Mouse (Mus musculus): ENCODE data around the gene Cckbr. TPM values are rescaled to one million over a fixed set of nuclear protein-coding genes. Genes with fewer than 3 reads are reported as not detected.

Gene Cckbr
- total RNA-seq, 4 experiments from 2014 or later = not detected

DNA sequence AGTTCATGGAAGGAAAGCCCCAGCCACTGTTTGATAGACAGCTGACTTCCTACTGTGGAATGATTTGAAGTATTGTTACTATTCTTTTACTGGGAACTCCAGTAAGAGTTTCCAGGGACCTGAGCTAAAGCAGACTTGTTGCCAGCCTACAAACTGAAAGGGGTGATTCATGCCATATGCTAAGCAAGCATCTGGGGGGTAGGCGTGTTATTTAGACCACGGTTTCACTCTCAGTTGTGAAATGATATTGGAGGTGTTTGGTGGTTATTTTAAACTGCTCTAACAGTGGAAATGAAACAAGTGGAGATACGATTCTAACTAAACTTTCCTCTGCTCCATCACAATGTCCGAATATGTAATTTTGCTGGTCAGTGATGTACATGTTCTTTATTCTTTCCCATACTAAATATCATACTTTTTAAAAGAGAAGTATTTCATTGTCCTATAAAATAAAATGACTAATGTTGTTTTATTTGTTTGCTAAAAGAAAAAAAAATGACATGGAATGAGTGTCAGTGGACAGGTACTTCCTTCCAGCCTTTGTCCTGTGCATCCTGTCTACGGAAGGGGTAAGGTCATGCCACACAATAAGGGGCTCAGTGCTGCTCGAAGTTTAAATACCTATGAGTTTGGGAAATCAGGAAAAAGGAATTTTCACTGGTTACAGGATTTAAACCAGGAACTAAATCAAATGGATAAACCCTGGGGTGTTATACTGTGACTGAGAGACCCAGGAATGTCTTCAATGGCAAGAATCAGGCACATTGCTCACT, 61.8 kb downstream of the Cckbr start:
- DNase-seq (ENCODE audit: low spot score in 2 of 2) = no peak

DNA sequence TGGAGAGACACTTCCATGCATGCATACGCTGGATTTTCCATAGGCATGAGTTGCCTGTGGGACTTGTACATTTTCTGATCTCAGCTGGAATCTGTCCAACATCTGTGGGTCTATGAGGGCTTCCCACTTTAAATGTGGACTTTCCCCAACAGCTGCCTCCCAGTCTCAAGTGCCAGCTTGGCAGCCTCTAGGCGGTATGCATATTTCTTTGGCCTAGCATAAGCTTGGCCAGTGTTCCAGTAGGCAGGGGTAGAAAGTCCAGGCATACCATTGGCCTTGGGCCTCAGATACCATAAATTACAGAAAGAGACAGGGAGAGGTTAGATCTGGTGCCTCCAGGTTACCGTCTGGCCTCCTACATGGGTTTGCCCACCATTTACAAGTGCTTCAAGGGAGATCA, 72.3 kb downstream of the Cckbr start:
- no peak for DNase-seq (ENCODE audit: low spot score in 2 of 2)

DNA sequence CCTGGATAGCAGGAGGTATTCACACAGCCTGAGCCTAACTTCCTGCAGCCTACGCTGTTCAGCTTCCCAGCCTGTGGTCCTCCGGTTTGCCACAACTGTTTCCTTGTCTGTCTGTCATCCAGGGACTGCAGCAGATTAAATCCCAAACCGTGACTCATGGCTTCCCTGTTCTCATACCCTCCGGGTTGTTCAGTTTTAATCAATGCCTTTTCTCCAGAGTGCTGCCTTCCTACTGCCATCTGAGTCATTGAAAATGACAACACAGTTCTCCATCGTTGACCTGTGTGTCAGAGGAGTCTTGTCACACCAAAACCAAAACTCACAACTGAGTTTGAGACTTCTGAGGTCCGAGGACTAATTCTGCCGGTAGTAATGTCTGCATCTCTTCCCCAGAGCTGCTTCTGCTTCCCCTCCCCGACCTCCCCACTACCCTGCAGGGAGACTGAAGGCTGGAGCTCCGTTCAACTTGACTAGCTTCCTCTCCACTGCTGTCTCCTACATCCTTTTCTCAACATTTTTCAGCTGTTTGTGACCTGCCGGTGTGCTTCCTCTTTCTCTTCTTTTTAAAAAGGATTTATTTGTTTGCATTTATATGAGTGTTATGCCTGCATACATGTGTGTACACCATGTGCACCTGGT, 73.4 kb downstream of the Cckbr start:
- DNase-seq (ENCODE audit: low spot score in 2 of 2) = no peak

DNA sequence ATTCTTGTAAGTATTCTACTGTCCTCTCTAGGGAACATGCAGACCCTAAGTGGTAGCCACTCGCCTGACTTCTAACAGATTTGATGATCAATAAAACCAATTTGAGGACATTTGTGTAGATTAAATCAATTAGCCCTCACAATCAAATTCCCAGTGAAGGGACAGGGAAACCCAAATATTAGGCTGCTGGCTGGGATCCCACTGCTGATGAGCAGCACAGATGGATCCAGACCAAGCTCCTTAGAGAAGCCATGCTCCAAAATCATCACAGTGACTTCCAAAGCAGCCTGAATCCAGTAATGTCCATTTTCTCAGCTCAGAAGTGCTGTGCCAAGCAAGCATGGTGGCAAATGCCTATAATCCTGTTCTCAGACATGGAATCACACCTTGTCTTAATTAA, 74.1 kb downstream of the Cckbr start:
- DNase-seq (ENCODE audit: low spot score in 2 of 2) = no peak

DNA sequence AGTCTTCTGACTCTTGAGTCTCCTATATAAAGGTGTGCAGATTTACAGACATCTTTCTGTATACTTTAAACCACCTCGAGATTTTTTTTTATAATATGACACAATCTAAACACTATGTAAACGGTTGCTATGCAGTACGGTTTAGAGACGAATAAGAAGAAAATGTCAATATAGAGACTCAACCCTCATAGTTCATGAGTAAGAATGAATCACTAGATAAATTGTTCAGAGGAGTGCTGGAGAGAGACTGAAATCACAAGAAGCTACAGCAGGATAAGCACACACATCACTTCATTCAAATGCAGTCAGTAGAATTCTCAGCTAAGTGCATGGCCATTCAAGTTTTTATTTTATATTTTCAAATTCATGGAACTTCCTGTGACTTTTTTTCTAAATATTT, 76.5 kb downstream of the Cckbr start:
- DNase-seq (ENCODE audit: low spot score in 2 of 2) = no peak

DNA sequence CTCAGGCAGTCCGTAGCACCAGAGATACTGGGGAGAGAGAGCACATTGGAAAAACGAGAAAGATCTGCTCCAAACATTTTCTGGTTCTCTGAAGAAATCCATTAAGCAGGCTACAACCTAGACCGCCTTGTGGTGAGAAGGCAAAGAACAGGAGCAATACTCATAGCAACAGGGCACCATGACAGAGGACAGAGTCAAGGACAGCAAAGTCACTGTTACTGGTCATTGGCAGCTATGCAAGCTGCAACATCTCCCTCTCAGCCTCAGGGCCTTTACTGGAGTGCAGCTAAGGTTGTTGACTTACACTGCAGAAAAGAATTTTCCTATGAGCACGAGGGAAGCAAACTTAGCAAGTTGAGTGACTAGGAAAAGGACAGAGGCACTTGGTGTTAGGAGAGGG, 81.7 kb downstream of the Cckbr start:
- no peak for DNase-seq (ENCODE audit: low spot score in 2 of 2)

DNA sequence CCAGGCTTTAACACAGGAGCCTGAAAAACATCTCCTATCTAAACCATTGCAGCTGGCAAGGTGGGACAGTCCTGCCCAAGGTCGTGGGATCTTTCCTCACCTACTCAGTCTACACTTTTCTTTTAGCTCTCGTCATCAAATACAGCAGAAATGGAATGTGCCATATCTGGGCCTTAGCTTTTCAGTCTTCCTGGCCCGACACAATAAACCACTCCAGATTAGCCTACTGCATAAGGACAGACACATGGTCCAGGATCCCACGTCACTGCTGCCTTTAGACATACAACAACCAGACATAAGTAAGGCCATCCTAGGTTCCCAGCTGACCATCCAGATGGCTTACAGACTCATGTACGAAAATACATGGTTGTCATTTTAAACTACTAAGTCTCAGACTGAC, 84.6 kb downstream of the Cckbr start:
- DNase-seq (ENCODE audit: low spot score in 2 of 2) = no peak

DNA sequence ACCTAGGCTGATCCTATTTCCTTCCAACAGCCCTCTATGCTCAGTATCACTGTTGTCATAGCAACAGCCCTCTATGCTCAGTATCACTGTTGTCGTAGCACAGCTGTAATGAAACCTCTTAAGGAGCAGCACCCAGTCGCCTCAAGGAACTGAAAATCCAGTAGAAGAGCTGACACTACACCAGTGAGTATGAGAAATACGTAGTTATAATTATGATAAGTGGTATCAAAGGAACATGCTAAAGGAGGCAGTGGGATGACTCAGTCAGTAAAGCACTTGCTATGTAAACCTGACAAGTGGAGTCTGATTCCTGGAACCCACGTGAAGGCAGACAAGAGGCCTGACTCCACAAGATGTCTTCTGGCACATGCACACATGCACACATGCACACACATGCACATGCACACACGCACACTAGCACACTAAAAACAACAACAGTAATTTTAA, 88.3 kb downstream of the Cckbr start:
- DNase-seq (ENCODE audit: low spot score in 2 of 2) = no peak

DNA sequence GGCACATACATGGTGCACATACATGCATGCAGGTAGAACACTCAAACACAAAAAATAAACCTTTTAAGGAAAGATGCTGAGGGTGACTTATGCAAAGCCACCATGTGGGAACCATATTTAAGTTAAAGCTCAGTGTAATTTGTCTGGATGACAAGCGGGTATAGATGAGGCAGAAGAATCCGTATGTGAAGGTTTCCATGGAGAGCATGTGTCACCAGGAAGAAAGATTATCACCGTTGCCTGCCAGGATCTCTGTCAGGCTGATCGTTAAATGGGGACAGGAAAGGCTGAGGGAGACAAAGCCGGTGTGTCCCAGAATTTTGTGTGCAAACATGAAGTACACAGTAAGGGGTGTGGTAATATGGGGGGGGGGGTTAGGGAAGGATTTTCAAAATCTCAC, 89.0 kb downstream of the Cckbr start:
- no peak for DNase-seq (ENCODE audit: low spot score in 2 of 2)

DNA sequence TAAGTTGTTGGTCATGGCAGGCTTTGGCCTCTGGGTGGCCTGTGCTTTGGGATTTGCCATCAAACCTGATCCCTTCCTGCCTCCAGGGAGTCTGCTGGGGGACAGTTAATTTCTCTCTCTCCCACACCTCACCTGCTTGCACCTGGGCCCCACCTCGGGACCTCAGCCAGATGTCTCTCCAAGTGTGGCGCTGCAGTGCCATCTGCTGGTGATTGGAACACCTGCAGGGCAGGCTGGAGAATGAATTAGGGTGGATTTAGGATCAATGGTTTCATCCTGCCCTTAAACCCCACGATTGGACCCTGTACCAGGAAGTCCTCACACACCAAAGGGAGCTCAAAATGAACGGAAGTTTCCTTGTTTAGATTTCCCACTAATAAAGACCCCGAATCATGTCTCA, 89.6 kb downstream of the Cckbr start:
- peak; percentile 18 to 22 for DNase-seq (ENCODE audit: low spot score in 2 of 2)

DNA sequence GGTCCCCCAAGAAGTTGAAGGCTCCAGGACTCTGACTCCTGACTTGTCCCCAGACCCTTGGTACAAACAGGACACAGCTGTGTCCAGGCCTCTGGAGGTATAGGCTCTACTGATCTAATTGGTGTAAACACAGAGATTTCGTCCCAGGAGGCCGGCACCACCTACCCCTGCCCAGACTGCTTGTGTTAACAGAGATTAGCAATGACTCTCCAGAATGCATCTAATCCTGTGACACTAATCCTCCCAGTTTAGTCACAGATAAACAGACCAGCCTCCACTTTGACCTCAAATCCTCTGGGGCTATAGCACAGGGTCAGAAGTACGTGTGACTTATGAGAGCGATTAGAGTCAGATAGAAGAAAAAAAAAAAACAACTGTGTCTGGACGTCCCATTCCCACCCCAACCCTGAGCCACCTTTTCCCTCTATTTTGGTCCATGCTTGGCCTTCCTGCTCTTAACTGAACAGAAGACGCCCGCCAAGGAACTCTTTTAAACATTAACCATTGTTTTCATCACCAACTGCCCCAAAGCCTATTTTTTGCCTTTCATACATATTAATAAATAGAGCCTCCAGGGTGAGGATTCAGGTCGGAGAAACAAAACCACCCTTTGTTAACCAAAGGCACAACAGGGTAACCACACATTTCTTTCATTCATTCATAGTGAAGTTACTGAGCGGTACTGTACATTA, 91.3 kb downstream of the Cckbr start:
- no peak for DNase-seq (ENCODE audit: low spot score in 2 of 2)

DNA sequence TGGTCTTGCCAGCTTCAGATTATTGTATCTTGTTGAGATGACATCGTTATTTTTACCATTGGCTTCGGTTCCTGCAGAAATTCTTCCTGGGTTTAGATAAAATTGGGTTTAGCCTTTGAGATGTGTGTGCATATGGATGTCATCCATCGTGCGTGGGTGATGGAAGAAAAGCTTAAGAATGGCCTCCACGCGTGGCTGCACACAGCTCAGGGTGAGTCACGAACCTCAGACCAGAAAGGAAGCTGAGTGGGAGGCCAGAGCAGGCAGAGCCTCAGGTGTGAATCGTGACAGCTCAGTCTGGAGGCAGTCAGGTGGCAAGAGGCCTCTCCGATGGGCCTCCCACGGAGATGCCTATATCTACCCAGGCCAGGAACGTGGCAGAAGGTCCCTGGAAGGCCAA, 93.8 kb downstream of the Cckbr start:
- DNase-seq (ENCODE audit: low spot score in 2 of 2) = no peak

DNA sequence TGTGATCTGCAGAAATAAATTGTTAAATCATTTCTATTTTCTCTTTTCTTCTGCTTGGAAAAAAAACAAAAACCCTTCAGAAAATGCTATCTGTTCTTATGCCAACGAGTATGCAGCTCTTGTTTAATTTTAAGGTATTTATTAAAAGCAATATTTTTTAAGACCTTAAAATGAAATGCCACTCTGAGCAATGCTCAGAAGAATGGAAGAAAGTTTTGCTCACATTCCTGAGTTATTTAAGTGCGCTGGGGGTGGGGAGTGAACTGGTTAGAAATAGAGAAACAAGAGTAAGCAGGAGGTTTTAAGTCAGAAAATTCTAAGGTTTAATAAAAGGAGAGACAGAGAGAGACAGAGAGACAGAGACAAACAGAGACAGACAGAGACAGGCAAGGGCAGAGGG, 94.2 kb downstream of the Cckbr start:
- DNase-seq (ENCODE audit: low spot score in 2 of 2) = no peak

DNA sequence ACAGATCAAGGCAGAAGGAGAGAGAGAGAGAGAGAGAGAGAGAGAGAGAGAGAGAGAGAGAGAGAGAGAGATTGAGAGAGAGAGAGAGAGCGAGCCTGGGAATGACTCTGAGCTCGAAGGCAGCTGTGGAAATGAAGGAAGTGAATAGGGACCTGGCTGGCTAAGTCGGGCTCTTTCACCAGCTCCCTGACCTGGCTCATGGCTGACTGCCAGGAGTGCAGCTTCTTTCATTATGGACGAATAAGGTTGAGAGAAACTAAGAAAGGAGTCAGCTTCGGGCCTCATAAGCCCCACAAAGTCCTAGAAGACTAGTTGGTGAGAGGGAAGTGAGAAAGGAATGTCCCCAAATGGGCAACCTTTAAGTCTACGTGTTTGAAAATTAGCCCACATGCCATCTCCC, 94.7 kb downstream of the Cckbr start:
- no peak for DNase-seq (ENCODE audit: low spot score in 2 of 2)

Other genes starting within 250 kb of the Cckbr start
- gene Olfr685, start 239.7 kb upstream of the Cckbr start, total RNA-seq (2022) = not detected
- not detected for gene Olfr686, start 218.2 kb upstream of the Cckbr start, total RNA-seq (2022)
- not detected for gene Olfr688, start 137.6 kb upstream of the Cckbr start, total RNA-seq (2022)
- not detected for gene Olfr689, start 114.6 kb upstream of the Cckbr start, total RNA-seq (2022)
- not detected for gene Olfr690, start 91.6 kb upstream of the Cckbr start, total RNA-seq (2022)
- gene Olfr691, start 83.5 kb upstream of the Cckbr start, total RNA-seq (2022) = not detected
- not detected for gene Olfr692, start 57.5 kb upstream of the Cckbr start, total RNA-seq (2022)
- gene Gm5901, start 50.7 kb upstream of the Cckbr start, total RNA-seq (2022) = not detected
- gene Fam160a2, start 25.7 kb upstream of the Cckbr start, total RNA-seq (2022) = 10 to 100 TPM; 10.6 to 14.2 (median 11.8) TPM
- gene Cnga4, start 21.2 kb upstream of the Cckbr start, total RNA-seq (2022) = not detected
- 10 to 100 TPM in 1 of 4 experiments, 1 to 10 TPM in 3; 3.5 to 10.5 (median 6.7) TPM for gene Cavin3, start 56.6 kb downstream of the Cckbr start, total RNA-seq (2022)
- gene Smpd1, start 128.6 kb downstream of the Cckbr start, total RNA-seq (2022) = 10 to 100 TPM; 47.6 to 60.6 (median 56.7) TPM
- 1 to 10 TPM; 4.7 to 8.0 (median 6.8) TPM for gene Apbb1, start 155.9 kb downstream of the Cckbr start, total RNA-seq (2022)
- gene Hpx, start 174.4 kb downstream of the Cckbr start, total RNA-seq (2022) = under 1 TPM in 1 of 4 experiments, not detected in 3; 0.64 TPM
- gene Trim3, start 207.8 kb downstream of the Cckbr start, total RNA-seq (2022) = 10 to 100 TPM; 10.0 to 14.9 (median 12.3) TPM
- 10 to 100 TPM; 57.2 to 68.1 (median 62.0) TPM for gene Timm10b, start 214.3 kb downstream of the Cckbr start, total RNA-seq (2022)
- 1 to 10 TPM; 3.3 to 7.9 (median 6.2) TPM for gene Arfip2, start 214.7 kb downstream of the Cckbr start, total RNA-seq (2022)
- gene Gm45799, start 214.8 kb downstream of the Cckbr start, total RNA-seq (2022) = 1 to 10 TPM in 2 of 4 experiments, under 1 TPM in 2; 0.48 to 5.2 (median 2.2) TPM
- gene Dnhd1, start 225.1 kb downstream of the Cckbr start, total RNA-seq (2022) = under 1 TPM; 0.09 to 0.19 (median 0.11) TPM

Measured in gastrocnemius, adult 8-10 months (tissue).